Mouse (Mus musculus) kidney, embryonic 14.5 days (tissue): Measurements from ENCODE around the gene Znrf3. TPM values are rescaled to one million over a fixed set of nuclear protein-coding genes. Genes with fewer than 3 reads are reported as not detected.
A peak's percentile ranks its signal among the peaks of the same experiment; 100 is the strongest.

Experiments
- ATAC-seq: fragments of 200-750 bp; cut with Nextera tagmentation; 2 replicates; pipeline ENCODE4 v1.8.0; 2017; ENCODE audit warnings: moderate number of reproducible peaks, mild to moderate bottlenecking, moderate TSS enrichment, moderate library complexity; ENCODE audit not compliant: low FRiP score, low TSS enrichment
- H3K27ac ChIP-seq: fragments of 300-500 bp; sonication (generic); 2 replicates; pipeline ENCODE4 v1.5.1; 2014; ENCODE audit warnings: low read depth, mild to moderate bottlenecking, low read length, moderate library complexity, mixed read lengths
- H3K27me3 ChIP-seq: fragments of 300-500 bp; sonication (generic); 2 replicates; pipeline ENCODE4 v1.6.1; 2014; ENCODE audit warnings: mild to moderate bottlenecking, low read length; ENCODE audit not compliant: control insufficient read depth, insufficient read depth
- H3K36me3 ChIP-seq: fragments of 300-500 bp; sonication (generic); 2 replicates; pipeline ENCODE4 v1.6.1; 2014; ENCODE audit warnings: low read length, mixed read lengths; ENCODE audit not compliant: control insufficient read depth, insufficient read depth
- H3K4me1 ChIP-seq: fragments of 300-500 bp; sonication (generic); 2 replicates; pipeline ENCODE4 v1.6.1; 2014; ENCODE audit warnings: low read length, mixed read lengths; ENCODE audit not compliant: control insufficient read depth, insufficient read depth
- H3K4me2 ChIP-seq: fragments of 300-500 bp; sonication (generic); replicated peaks from 2 replicates; pipeline ENCODE4 v1.6.1; 2014; ENCODE audit warnings: low read depth, mild to moderate bottlenecking, low read length
- H3K4me3 ChIP-seq: fragments of 300-500 bp; sonication (generic); 2 replicates; pipeline ENCODE4 v1.5.1; 2014; ENCODE audit warnings: mild to moderate bottlenecking, low read length
- H3K9ac ChIP-seq: fragments of 300-500 bp; sonication (generic); 2 replicates; pipeline ENCODE4 v1.6.1; 2014; ENCODE audit warnings: low read depth, mild to moderate bottlenecking, low read length, moderate library complexity
- H3K9me3 ChIP-seq: fragments of 300-500 bp; sonication (generic); 2 replicates; pipeline ENCODE4 v1.6.1; 2016; ENCODE audit warnings: low read length; ENCODE audit not compliant: control insufficient read depth
- WGBS: fragments of 180-500 bp; shearing (Covaris S2); extraction: QIAGEN DNeasy Blood & Tissue Kit; methylation state at CpG from one replicate; pipeline ENCODE4 v1.1.7; 2014; 5-methylcytosine and 5-hydroxymethylcytosine counted together
- polyA plus RNA-seq: library from polyadenylated mRNA; unstranded; fragments of >200 nt; fragmentation: Nextera tagmentation; extraction: Ambion mirVana; gene quantifications from 2 replicates; pipeline ENCODE4 v1.2.1, GENCODE M21; 2014

Znrf3 gene
- polyA plus RNA-seq, 1 experiment from 2014 or later = 20.6 TPM

GRCm38 (mm10) chr11:5450701-5451100 lies 6.1 kb upstream of the Znrf3 start:
- Histone ChIP-seq H3K4me2 (no peak overlapping the region), H3K9me3 (no peaks in the 10 kb centered on the region), H3K9ac (no peak overlapping the region), H3K4me1 (no peaks in the 10 kb centered on the region; the same call in 1 of the 2 replicates), H3K36me3 (no peaks in the 10 kb centered on the region), H3K27me3 (no peaks in the 10 kb centered on the region), H3K4me3 (no peak overlapping the region), H3K27ac (no peak overlapping the region)
- 72% methylated on average over 4 of the region's 4 CpGs for WGBS
- ATAC-seq = no peak

DNA sequence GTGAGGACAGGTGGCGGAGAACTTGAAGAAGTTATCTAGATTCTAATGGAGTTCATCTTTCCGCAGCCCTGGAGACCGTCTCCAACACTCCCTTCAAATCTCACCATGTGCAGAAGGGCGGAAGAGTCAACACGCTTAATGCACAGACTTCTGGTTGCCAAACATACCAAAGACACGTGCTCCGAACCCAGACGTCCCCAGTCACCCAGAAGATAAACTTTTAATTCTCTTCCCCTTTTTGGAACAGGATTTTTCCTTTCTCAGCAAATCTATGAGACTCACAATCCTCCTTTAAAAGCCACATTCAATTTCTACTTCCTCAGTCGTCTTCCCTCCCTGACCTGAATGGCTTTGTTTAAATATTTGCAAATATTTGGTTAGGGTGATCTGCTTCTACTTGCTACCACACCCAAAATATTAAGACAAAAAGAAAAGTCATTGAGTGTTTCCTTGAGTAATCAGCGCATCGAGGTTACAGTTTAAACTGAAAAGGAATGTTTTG lies 856 bp upstream of the Znrf3 start:
- Histone ChIP-seq H3K9me3 (no peaks in the 10 kb centered on the region), H3K4me3 (peak overlapping the region; percentile 90), H3K4me1 (peaks cover 11% of the 10 kb centered on the region; the same call in 1 of the 2 replicates), H3K27me3 (no peaks in the 10 kb centered on the region), H3K4me2 (peak overlapping the region; percentile 93), H3K9ac (peak overlapping the region; percentile 60), H3K27ac (no peak overlapping the region), H3K36me3 (no peaks in the 10 kb centered on the region)
- 20% methylated on average over 11 of the region's 11 CpGs for WGBS
- ATAC-seq = peak; percentile 46

DNA sequence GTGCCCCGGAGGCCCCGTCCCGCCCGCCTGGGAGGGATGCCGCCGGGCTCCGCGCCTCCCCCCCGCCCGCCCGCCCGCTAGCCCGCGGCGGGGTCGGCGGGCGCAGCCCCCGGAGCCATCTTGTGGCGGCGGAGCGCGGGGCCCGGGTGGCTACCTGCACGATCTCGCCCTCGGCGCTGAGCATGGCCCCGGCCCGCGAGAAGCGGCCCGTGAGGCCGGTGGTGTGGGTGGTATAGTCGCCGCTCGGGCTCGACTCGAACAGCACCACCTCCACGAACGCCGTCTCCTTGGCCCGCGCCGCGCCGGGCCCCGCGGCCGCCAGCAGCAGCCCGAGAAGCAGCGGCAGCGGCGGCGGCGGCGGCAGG lies 431 bp downstream of the Znrf3 start:
- Histone ChIP-seq H3K9me3 (no peaks in the 10 kb centered on the region), H3K4me1 (peaks cover 12% of the 10 kb centered on the region; the same call in 1 of the 2 replicates), H3K4me2 (peak overlapping the region; percentile 93), H3K27me3 (no peaks in the 10 kb centered on the region), H3K4me3 (peak overlapping the region; percentile 90), H3K9ac (peak overlapping the region; percentile 90), H3K36me3 (no peaks in the 10 kb centered on the region), H3K27ac (peak overlapping the region; percentile 85)
- under 1% methylated on average over 28 of the region's 57 CpGs for WGBS
- peak; percentile 67 for ATAC-seq

DNA sequence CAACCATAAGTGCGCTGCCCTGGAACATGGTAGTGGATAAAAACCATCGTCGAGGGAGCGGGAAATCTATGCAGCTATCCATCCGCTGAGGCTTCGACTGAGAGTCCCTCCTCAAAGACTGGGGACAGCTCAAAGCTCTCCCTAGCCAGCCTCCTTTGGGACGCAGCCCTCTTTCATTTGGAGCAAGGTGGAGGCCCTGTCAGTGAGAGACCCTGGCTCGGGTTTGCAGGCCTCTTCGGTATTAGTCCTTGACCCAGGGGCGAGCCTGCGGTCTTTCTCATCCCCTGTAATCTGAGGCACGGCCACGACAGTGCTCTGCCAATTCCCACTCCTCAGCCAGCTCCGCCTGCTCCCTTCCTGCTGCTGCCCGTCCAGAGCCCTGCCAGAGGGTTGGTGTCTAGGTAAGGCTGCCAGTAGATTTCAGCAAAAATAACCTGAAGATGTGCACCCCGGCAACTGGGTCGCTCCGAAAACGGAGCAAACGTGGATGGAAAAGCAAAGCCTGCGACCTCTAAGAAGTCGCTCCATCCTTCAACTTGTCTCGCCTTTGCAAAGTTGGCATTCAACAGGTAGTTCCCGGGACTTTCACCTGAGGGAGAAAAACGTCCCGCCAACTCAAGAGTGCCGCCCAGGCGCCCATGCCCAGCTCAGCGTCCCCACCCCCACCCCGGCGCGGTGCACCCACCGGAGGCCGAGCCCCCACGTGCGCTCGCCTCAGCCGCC lies 975 bp downstream of the Znrf3 start:
- H3K9ac ChIP-seq = peak overlapping the region; percentile 90
- peak overlapping the region; percentile 90 for H3K4me3 ChIP-seq
- H3K27me3 ChIP-seq = no peaks in the 10 kb centered on the region
- peak overlapping the region; percentile 85 for H3K27ac ChIP-seq
- peak; percentile 22 for ATAC-seq
- H3K9me3 ChIP-seq = no peaks in the 10 kb centered on the region
- H3K4me2 ChIP-seq = peak overlapping the region; percentile 93
- H3K36me3 ChIP-seq = no peaks in the 10 kb centered on the region
- H3K4me1 ChIP-seq = peaks cover 12% of the 10 kb centered on the region; the same call in 1 of the 2 replicates
- WGBS = under 1% methylated on average over 34 of the region's 38 CpGs

DNA sequence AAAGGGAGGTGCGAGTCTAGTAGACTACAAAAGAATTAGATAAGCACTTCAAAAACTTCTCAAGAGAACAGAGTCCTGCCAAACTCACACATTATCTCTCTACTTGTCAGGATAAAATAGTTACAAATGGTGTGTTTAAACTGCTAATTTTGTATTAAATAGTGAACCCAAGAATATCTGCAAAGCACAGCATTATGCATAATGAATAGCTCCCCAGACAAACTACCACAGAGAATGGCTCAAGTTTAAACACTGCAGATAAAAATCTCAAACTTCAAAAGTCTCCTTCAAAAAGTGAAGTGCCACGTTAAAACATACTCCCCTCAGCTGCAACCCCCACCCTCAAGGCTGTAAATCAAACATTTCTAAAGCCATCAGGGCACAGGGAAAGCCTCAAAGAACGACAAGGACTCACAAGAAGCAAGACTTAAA lies 2.0 kb downstream of the Znrf3 start:
- peaks cover 12% of the 10 kb centered on the region; the same call in 1 of the 2 replicates for H3K4me1 ChIP-seq

DNA sequence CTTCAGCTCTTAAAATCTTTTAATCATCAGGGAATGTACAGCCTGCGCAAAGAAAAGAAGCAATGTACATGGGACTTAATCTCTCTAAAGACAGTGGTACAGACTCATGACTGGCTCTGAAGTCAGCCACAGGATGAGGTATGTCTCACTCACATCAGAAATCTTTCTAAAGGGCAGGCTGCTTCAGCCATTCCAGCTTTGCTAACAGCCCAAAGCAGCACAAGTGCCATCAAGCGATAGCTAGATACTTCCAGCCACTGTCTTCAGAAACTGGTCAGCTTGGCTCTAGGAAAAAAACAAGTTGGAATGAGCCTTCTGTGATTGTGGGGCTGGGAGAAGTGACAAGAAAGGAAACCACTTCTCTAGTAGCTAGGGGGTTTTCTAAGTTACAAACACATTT lies 7.0 kb downstream of the Znrf3 start:
- Histone ChIP-seq H3K9me3 (no peaks in the 10 kb centered on the region), H3K36me3 (no peaks in the 10 kb centered on the region), H3K4me1 (peaks cover 8% of the 10 kb centered on the region; the same call in 1 of the 2 replicates), H3K9ac (no peak overlapping the region), H3K4me3 (no peak overlapping the region), H3K4me2 (no peak overlapping the region), H3K27ac (no peak overlapping the region), H3K27me3 (no peaks in the 10 kb centered on the region)
- ATAC-seq = no peak
- 84% methylated on average over 2 of the region's 2 CpGs for WGBS

More for the DNA sequence above, 2.0 kb downstream of the Znrf3 start:
- Histone ChIP-seq H3K9me3 (no peaks in the 10 kb centered on the region), H3K4me3 (peak overlapping the region; percentile 90), H3K4me2 (peak overlapping the region; percentile 93), H3K27me3 (no peaks in the 10 kb centered on the region), H3K9ac (no peak overlapping the region; the same call in 1 of the 2 replicates), H3K36me3 (no peaks in the 10 kb centered on the region), H3K27ac (no peak overlapping the region)
- ATAC-seq = no peak
- WGBS = 15% methylated on average over 3 of the region's 3 CpGs

DNA sequence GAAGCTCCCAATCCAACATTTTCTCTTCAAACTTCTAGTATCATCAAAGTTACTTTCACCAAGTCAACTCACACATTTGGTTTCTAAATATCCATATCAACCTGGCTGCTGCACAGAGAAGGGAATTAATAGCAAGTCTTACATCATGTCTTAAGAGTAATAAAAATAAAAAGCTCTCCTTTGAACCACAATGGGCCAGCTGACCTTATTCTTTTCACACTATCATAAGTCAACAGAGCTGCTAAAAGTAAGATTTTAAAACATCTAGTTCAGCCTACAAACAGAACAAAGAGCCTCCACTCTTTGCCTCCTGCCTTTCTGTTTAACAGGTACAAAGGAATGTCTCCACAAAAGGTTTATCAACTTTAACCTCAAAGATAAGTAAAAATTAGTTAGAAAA lies 7.7 kb downstream of the Znrf3 start:
- Histone ChIP-seq H3K4me3 (no peak overlapping the region), H3K4me1 (peaks cover 8% of the 10 kb centered on the region; the same call in 1 of the 2 replicates), H3K27ac (no peak overlapping the region), H3K9ac (no peak overlapping the region), H3K9me3 (no peaks in the 10 kb centered on the region), H3K27me3 (no peaks in the 10 kb centered on the region), H3K4me2 (no peak overlapping the region), H3K36me3 (no peaks in the 10 kb centered on the region)
- ATAC-seq = no peak

DNA sequence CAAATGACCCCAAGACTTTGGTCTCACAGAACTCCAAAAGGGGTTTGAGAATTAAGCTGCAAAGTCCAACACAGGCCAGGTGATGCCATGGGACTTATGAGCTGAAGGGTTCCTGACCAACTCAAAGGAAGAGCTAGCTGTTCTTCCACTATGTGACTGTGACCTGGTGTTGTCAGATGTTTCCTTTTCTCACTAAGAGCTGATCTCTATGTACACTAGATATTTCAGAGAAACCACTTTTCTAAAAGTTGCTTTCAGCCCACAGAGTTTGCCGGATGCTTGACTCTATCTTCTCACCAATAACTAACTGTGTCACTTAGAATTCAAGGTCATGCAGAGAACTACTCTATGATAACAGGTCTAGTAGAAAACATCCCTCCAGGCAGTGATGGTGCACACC lies 9.2 kb downstream of the Znrf3 start:
- ATAC-seq = no peak
- no peak overlapping the region for H3K27ac ChIP-seq
- H3K4me2 ChIP-seq = no peak overlapping the region
- H3K9ac ChIP-seq = no peak overlapping the region
- no peak overlapping the region for H3K4me3 ChIP-seq
- 95% methylated on average over 1 of the region's 1 CpGs for WGBS
- H3K27me3 ChIP-seq = no peaks in the 10 kb centered on the region
- H3K36me3 ChIP-seq = no peaks in the 10 kb centered on the region
- no peaks in the 10 kb centered on the region for H3K9me3 ChIP-seq
- peaks cover 5% of the 10 kb centered on the region; the same call in 1 of the 2 replicates for H3K4me1 ChIP-seq

GRCm38 (mm10) chr11:5432330-5432729 lies 12.3 kb downstream of the Znrf3 start:
- H3K4me1 ChIP-seq = 0 out of 2 replicates have a peak, but pooled peaks cover 4% of the 10 kb centered on the region

More at GRCm38 (mm10) chr11:5432330-5432729, 12.3 kb downstream of the Znrf3 start:
- no peak overlapping the region for H3K27ac ChIP-seq
- H3K9ac ChIP-seq = no peak overlapping the region
- no peaks in the 10 kb centered on the region for H3K36me3 ChIP-seq
- H3K9me3 ChIP-seq = no peaks in the 10 kb centered on the region
- no peak overlapping the region for H3K4me3 ChIP-seq
- no peaks in the 10 kb centered on the region for H3K27me3 ChIP-seq
- H3K4me2 ChIP-seq = no peak overlapping the region
- ATAC-seq = no peak
- 90% methylated on average over 2 of the region's 2 CpGs for WGBS
